Mouse (Mus musculus) embryonic facial prominence, embryonic 15.5 days (tissue): ENCODE data around the gene Abcg2. TPM values are rescaled to one million over a fixed set of nuclear protein-coding genes. Genes with fewer than 3 reads are reported as not detected.

Source experiments
- ATAC-seq: fragments of 200-750 bp; cut with Nextera tagmentation; 2 replicates; pipeline ENCODE4 v1.8.0; 2017; ENCODE audit warnings: low read depth, moderate TSS enrichment; ENCODE audit not compliant: insufficient number of reproducible peaks, low FRiP score, low TSS enrichment
- H3K27ac ChIP-seq: fragments of 300-500 bp; sonication (generic); replicated peaks from 2 replicates; pipeline ENCODE4 v1.5.1; 2015; ENCODE audit warnings: mild to moderate bottlenecking, inconsistent platforms
- H3K27me3 ChIP-seq: fragments of 300-500 bp; sonication (generic); 2 replicates; pipeline ENCODE4 v1.6.1; 2015; ENCODE audit warnings: inconsistent platforms
- H3K36me3 ChIP-seq: fragments of 300-500 bp; sonication (generic); 2 replicates; pipeline ENCODE4 v1.6.1; 2015; ENCODE audit warnings: mild to moderate bottlenecking, inconsistent platforms
- H3K4me1 ChIP-seq: fragments of 300-500 bp; sonication (generic); 2 replicates; pipeline ENCODE4 v1.6.1; 2015; ENCODE audit warnings: inconsistent platforms
- H3K4me2 ChIP-seq: fragments of 300-500 bp; sonication (generic); replicated peaks from 2 replicates; pipeline ENCODE4 v1.6.1; 2015; ENCODE audit warnings: mild to moderate bottlenecking, inconsistent platforms
- H3K4me3 ChIP-seq: fragments of 300-500 bp; sonication (generic); replicated peaks from 2 replicates; pipeline ENCODE4 v1.5.1; 2015; ENCODE audit warnings: mild to moderate bottlenecking, inconsistent platforms
- H3K9ac ChIP-seq: fragments of 300-500 bp; sonication (generic); 2 replicates; pipeline ENCODE4 v1.6.1; 2015; ENCODE audit warnings: inconsistent platforms
- H3K9me3 ChIP-seq: fragments of 300-500 bp; sonication (generic); replicated peaks from 2 replicates; pipeline ENCODE4 v1.6.1; 2016; ENCODE audit warnings: inconsistent platforms
- WGBS: fragments of 180-500 bp; shearing (Covaris S2); methylation state at CpG from one replicate; pipeline ENCODE4 v1.1.7; 2015; 5-methylcytosine and 5-hydroxymethylcytosine counted together
- polyA plus RNA-seq: library from polyadenylated mRNA; unstranded; fragments of >200 nt; fragmentation: Nextera tagmentation; extraction: Ambion mirVana; gene quantifications from 2 replicates; pipeline ENCODE4 v1.2.1, GENCODE M21; 2015

Abcg2 gene
- polyA plus RNA-seq, 1 experiment from 2014 or later = 56.4 TPM

DNA sequence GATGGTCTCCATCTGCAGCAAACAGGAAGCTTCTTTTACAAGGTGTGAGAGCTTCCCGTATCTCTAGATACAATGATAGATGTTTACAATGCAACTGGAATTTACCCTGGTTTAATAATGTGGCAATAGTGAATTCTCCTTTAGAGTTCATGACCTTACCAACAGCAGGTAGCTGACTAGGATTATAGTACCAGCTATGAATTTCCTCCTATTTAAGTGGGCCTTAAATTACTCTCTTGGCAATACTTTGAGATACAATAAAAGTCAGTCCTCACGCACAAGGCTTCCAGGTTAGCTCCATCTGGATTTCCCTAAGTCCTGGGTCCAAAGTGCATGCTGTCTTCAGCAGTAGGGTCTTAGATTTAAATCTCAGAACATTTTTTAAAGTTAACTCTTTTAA, 109.9 kb downstream of the Abcg2 start:
- Histone ChIP-seq H3K27ac (no peak overlapping the region), H3K9me3 (no peaks in the 10 kb centered on the region), H3K4me2 (no peak overlapping the region), H3K27me3 (no peaks in the 10 kb centered on the region), H3K4me1 (no peaks in the 10 kb centered on the region), H3K9ac (no peak overlapping the region), H3K4me3 (no peak overlapping the region), H3K36me3 (no peaks in the 10 kb centered on the region)
- no peak for ATAC-seq
- WGBS = 87% methylated on average over 2 of the region's 2 CpGs

DNA sequence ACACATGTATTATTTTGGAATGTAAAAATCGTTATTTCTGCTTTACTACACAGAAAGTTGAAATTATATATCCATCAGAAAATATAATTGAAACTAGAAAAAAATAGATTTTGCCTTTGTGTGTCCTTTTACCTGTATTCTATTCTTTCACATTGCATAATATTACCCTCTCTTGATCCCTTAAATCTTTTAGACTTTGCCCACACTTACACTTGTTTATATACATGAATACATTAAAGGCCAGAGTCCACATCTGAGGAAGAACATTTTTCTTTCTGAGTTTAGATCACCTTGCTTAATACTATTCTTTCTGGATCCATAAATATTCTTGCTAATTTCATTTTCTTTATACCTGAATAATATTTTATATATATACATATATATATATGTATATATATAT, 110.4 kb downstream of the Abcg2 start:
- Histone ChIP-seq H3K27ac (no peak overlapping the region), H3K4me3 (no peak overlapping the region), H3K9ac (no peak overlapping the region), H3K4me1 (no peaks in the 10 kb centered on the region), H3K9me3 (no peaks in the 10 kb centered on the region), H3K27me3 (no peaks in the 10 kb centered on the region), H3K4me2 (no peak overlapping the region), H3K36me3 (no peaks in the 10 kb centered on the region)
- WGBS = 82% methylated on average over 1 of the region's 1 CpGs
- no peak for ATAC-seq

DNA sequence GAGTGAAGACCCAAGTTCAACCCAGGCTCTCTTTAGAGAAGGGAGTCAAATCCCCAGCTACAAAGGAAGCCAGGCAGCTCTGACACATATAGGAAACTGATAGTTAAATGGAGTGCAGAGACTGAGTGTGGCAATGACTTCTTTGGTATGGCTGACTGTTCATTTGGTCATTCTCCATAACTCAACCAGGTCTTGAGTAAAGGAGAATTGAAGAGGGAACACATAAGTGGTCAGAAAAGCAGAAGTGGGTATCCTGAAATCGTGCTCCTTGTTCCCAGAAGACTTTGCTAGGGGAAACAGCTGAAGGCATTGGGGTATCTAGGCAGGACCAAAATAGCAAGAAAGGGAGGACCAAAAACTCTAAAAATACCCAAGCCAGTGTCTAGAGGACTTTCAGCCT, 126.0 kb downstream of the Abcg2 start:
- 66% methylated on average over 1 of the region's 1 CpGs for WGBS
- Histone ChIP-seq H3K9ac (no peak overlapping the region), H3K4me1 (no peaks in the 10 kb centered on the region), H3K9me3 (no peaks in the 10 kb centered on the region), H3K4me3 (no peak overlapping the region), H3K4me2 (no peak overlapping the region), H3K36me3 (no peaks in the 10 kb centered on the region), H3K27ac (no peak overlapping the region), H3K27me3 (no peaks in the 10 kb centered on the region)
- ATAC-seq = no peak

DNA sequence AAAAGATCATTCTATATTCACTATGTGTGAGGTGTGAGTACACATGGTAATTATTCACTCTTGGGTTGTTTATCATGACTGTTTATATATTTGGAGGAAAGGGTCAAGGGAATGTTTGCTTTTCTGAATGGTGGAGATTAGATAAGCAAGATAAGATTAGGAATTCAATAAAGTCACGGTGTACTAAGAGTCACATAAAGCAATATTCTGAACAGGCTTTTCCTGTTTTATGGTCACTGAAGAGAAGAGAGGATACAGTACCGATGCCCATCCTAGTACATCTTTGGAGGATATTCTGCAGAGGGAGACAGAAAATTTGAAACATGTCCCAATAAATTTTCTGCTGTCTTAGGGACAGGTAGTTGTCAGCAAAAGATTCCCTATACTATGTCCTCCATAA, 127.6 kb downstream of the Abcg2 start:
- no peak overlapping the region for H3K9ac ChIP-seq
- 76% methylated on average over 2 of the region's 2 CpGs for WGBS
- no peaks in the 10 kb centered on the region for H3K4me1 ChIP-seq
- ATAC-seq = no peak
- H3K36me3 ChIP-seq = no peaks in the 10 kb centered on the region
- no peak overlapping the region for H3K4me3 ChIP-seq
- no peak overlapping the region for H3K4me2 ChIP-seq
- H3K27me3 ChIP-seq = no peaks in the 10 kb centered on the region
- H3K27ac ChIP-seq = no peak overlapping the region
- no peaks in the 10 kb centered on the region for H3K9me3 ChIP-seq

DNA sequence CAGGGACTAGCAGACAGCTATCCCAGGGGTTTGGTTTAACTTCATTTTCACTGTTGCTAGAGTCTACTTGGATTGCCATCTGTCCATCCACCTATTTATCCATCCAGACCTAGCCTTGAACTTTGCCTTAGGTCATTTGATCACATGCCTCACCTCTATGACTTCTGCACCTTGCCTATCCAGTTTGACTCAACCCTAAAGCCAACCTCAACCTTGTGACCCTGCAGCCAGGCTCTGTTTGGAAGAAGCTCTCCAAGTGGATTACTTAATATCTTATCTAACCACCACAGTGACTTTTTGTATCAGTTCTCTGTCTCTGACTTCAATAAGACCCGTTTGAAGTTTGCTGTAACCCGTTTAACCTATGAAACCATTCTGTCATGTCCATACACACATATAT, 149.5 kb downstream of the Abcg2 start:
- Histone ChIP-seq H3K27me3 (no peaks in the 10 kb centered on the region), H3K4me2 (no peak overlapping the region), H3K36me3 (no peaks in the 10 kb centered on the region), H3K9ac (no peak overlapping the region), H3K27ac (no peak overlapping the region), H3K4me1 (no peaks in the 10 kb centered on the region), H3K4me3 (no peak overlapping the region), H3K9me3 (no peaks in the 10 kb centered on the region)
- 84% methylated on average over 2 of the region's 2 CpGs for WGBS
- no peak for ATAC-seq

DNA sequence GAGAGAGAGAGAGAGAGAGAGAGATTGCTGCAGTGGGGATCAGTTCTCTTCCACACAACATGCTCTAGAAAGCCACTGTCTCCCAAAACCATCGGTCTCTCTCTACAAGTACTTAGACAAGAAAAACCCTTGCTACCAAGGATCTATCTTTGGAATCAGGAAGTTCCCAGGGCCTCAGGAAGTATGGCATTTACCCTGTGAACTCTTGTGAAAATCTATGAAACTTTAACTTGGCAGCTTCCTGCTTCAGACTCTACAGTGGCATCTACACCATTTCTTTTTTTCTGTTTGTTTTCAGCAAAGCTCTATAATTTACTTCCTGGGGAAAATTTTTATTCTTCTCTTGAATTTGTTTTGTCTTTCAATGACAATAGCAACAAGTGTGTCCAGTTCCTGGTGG, 150.8 kb downstream of the Abcg2 start:
- Histone ChIP-seq H3K4me1 (no peaks in the 10 kb centered on the region), H3K27ac (no peak overlapping the region), H3K27me3 (no peaks in the 10 kb centered on the region), H3K9me3 (no peaks in the 10 kb centered on the region), H3K36me3 (no peaks in the 10 kb centered on the region), H3K9ac (no peak overlapping the region), H3K4me3 (no peak overlapping the region), H3K4me2 (no peak overlapping the region)
- ATAC-seq = no peak
- WGBS = 27% methylated on average over 1 of the region's 1 CpGs

Other genes starting within 250 kb of the Abcg2 start
- not detected in 2 replicates for gene Vmn1r30, start 141.1 kb upstream of the Abcg2 start, polyA plus RNA-seq
- gene Vmn1r31, start 109.2 kb upstream of the Abcg2 start, polyA plus RNA-seq = not detected in 2 replicates
- gene Herc3, start 246.9 kb downstream of the Abcg2 start, polyA plus RNA-seq = 7.0 and 7.3 TPM in 2 replicates